Mouse (Mus musculus): ENCODE data around the gene Gm17409. TPM values are rescaled to one million over a fixed set of nuclear protein-coding genes. Genes with fewer than 3 reads are reported as not detected.

Gene Gm17409
- polyA plus RNA-seq, 1 experiment from 2014 or later = not detected

DNA sequence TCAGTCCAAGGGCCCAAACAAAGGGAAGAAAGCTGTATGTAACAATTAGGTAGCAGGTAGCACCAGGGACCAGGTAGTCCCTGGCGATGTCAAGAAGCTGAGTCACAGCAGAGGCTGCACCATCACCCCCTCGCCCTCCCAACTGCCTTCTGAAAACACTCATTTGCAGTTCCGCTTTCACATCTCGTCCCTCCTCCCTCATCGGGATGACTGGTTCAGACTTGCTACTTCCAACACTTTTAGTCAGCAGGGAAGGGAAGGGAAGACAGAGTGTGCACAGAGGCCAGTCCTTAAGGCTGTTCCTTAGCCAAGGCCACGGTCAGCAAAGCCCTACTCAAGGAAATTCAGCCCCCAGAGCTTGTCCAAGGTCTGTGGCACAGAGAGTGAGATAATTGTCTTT is 10.8 kb downstream of the Gm17409 start:
- WGBS = 69% methylated on average over 6 of the region's 6 CpGs
- no peak for ATAC-seq (replicated peaks; ENCODE audit: low FRiP score, low read depth)

GRCm38 (mm10) chr2:58481450-58482100 is 11.7 kb downstream of the Gm17409 start:
- no peak for DNase-seq (ENCODE audit: low spot score)
- WGBS = 65% methylated on average over 9 of the region's 9 CpGs

More for the DNA sequence above, 10.8 kb downstream of the Gm17409 start:
- Histone ChIP-seq H3K4me2 (ENCODE audit: low read length) (no peak overlapping the region), H3K4me1 (replicated peaks; ENCODE audit: insufficient read depth, low read length) (peaks cover 7% of the 10 kb centered on the region; the same call in 1 of the 2 replicates), H3K36me3 (ENCODE audit: insufficient read depth, low read length) (0 out of 2 replicates have a peak, but pooled peaks cover 7% of the 10 kb centered on the region), H3K27ac (no peak overlapping the region), H3K4me3 (replicated peaks; ENCODE audit: low read depth, low read length) (no peak overlapping the region), H3K9me3 (replicated peaks; ENCODE audit: low read length) (no peaks in the 10 kb centered on the region), H3K9ac (ENCODE audit: low read depth, low read length) (no peak overlapping the region), H3K27me3 (ENCODE audit: insufficient read depth, low read length) (no peaks in the 10 kb centered on the region)
- DNase-seq (ENCODE audit: low spot score) = no peak
- TF ChIP-seq CTCF (IDR thresholded peaks at IDR 0.05; ENCODE audit: low read depth) = no peak

GRCm38 (mm10) chr2:58484284-58484965 is 14.5 kb downstream of the Gm17409 start:
- Histone ChIP-seq H3K36me3 (ENCODE audit: insufficient read depth, low read length) (0 out of 2 replicates have a peak, but pooled peaks cover 5% of the 10 kb centered on the region), H3K9ac (ENCODE audit: low read depth, low read length) (no peak overlapping the region), H3K4me3 (replicated peaks; ENCODE audit: low read depth, low read length) (no peak overlapping the region), H3K4me1 (replicated peaks; ENCODE audit: insufficient read depth, low read length) (peaks cover 10% of the 10 kb centered on the region; the same call in 1 of the 2 replicates), H3K9me3 (replicated peaks; ENCODE audit: low read length) (no peaks in the 10 kb centered on the region), H3K27me3 (ENCODE audit: insufficient read depth, low read length) (no peaks in the 10 kb centered on the region), H3K4me2 (ENCODE audit: low read length) (no peak overlapping the region), H3K27ac (peak overlapping the region; percentile 47; the same call in 1 of the 2 replicates)
- ATAC-seq (replicated peaks; ENCODE audit: low FRiP score, low read depth) (no peak), DNase-seq (ENCODE audit: low spot score) (no peak)
- WGBS = 63% methylated on average over 7 of the region's 7 CpGs
- no peak for TF ChIP-seq CTCF (IDR thresholded peaks at IDR 0.05; ENCODE audit: low read depth)

More at GRCm38 (mm10) chr2:58481450-58482100, 11.7 kb downstream of the Gm17409 start:
- 0 out of 2 replicates have a peak, but pooled peaks cover 7% of the 10 kb centered on the region for H3K36me3 ChIP-seq (ENCODE audit: insufficient read depth, low read length)
- no peaks in the 10 kb centered on the region for H3K9me3 ChIP-seq (replicated peaks; ENCODE audit: low read length)
- no peak overlapping the region for H3K4me3 ChIP-seq (replicated peaks; ENCODE audit: low read depth, low read length)
- no peak overlapping the region for H3K9ac ChIP-seq (ENCODE audit: low read depth, low read length)
- peaks cover 10% of the 10 kb centered on the region; the same call in 1 of the 2 replicates for H3K4me1 ChIP-seq (replicated peaks; ENCODE audit: insufficient read depth, low read length)
- no peak overlapping the region for H3K27ac ChIP-seq
- TF ChIP-seq CTCF (IDR thresholded peaks at IDR 0.05; ENCODE audit: low read depth) = no peak
- H3K4me2 ChIP-seq (ENCODE audit: low read length) = no peak overlapping the region
- no peaks in the 10 kb centered on the region for H3K27me3 ChIP-seq (ENCODE audit: insufficient read depth, low read length)
- no peak for ATAC-seq (replicated peaks; ENCODE audit: low FRiP score, low read depth)

GRCm38 (mm10) chr2:58485152-58485551 is 15.2 kb downstream of the Gm17409 start:
- Histone ChIP-seq H3K4me2 (ENCODE audit: low read length) (no peak overlapping the region), H3K27ac (no peak overlapping the region), H3K27me3 (ENCODE audit: insufficient read depth, low read length) (no peaks in the 10 kb centered on the region), H3K9me3 (replicated peaks; ENCODE audit: low read length) (no peaks in the 10 kb centered on the region), H3K4me1 (replicated peaks; ENCODE audit: insufficient read depth, low read length) (peaks cover 10% of the 10 kb centered on the region; the same call in 1 of the 2 replicates), H3K9ac (ENCODE audit: low read depth, low read length) (no peak overlapping the region), H3K36me3 (ENCODE audit: insufficient read depth, low read length) (no peaks in the 10 kb centered on the region), H3K4me3 (replicated peaks; ENCODE audit: low read depth, low read length) (no peak overlapping the region)
- no peak for TF ChIP-seq CTCF (IDR thresholded peaks at IDR 0.05; ENCODE audit: low read depth)
- 43% methylated on average over 4 of the region's 4 CpGs for WGBS
- DNase-seq (ENCODE audit: low spot score) (no peak), ATAC-seq (replicated peaks; ENCODE audit: low FRiP score, low read depth) (no peak)

GRCm38 (mm10) chr2:58485683-58486082 is 15.8 kb downstream of the Gm17409 start:
- Histone ChIP-seq H3K27me3 (ENCODE audit: insufficient read depth, low read length) (no peaks in the 10 kb centered on the region), H3K4me2 (ENCODE audit: low read length) (no peak overlapping the region), H3K27ac (no peak overlapping the region), H3K36me3 (ENCODE audit: insufficient read depth, low read length) (no peaks in the 10 kb centered on the region), H3K4me3 (replicated peaks; ENCODE audit: low read depth, low read length) (no peak overlapping the region), H3K9me3 (replicated peaks; ENCODE audit: low read length) (no peaks in the 10 kb centered on the region), H3K9ac (ENCODE audit: low read depth, low read length) (no peak overlapping the region), H3K4me1 (replicated peaks; ENCODE audit: insufficient read depth, low read length) (peaks cover 10% of the 10 kb centered on the region; the same call in 1 of the 2 replicates)
- 81% methylated on average over 3 of the region's 3 CpGs for WGBS
- DNase-seq (ENCODE audit: low spot score) (no peak), ATAC-seq (replicated peaks; ENCODE audit: low FRiP score, low read depth) (no peak)
- no peak for TF ChIP-seq CTCF (IDR thresholded peaks at IDR 0.05; ENCODE audit: low read depth)

DNA sequence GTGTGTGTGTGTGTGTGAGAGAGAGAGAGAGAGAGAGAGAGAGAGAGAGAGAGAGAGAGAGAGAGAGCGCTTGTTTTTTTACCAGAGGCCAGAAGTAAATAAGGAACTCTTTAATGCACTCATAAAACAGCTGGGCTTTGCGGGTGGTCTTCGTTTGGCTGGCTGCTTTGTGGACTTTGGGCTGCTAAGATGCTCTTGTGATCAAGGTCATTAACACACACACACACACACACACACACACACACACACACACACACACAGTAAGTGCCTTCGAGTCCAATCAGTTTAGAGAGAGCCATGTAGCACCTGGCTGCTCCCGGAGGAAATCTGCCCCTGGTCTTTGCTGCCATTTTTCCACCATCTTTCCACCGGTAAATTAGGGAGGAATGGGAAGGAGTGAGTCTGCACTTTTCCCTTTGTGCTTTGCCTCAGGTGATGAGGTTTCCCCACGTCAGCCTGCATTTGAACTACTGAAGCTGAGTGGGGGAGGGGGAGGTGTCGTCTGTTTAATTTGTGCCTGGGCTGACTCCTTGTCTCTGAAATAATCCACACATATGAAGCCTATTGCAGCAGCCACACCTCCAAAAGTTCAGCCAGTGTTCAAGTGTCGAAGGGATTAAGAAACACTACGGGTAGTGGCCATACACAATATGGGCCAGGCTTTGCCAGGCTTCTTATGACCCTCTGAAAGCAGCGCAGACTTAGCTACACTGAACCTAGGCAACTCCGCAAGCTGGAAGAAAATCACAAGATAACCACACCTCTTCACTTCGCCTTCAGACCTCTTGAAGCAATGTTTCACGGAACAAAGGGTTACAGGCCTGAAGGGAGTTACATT is 16.7 kb downstream of the Gm17409 start:
- H3K27ac ChIP-seq = no peak overlapping the region
- WGBS = 57% methylated on average over 14 of the region's 14 CpGs
- DNase-seq (ENCODE audit: low spot score) = peak; percentile 56

More for the DNA sequence above, 16.7 kb downstream of the Gm17409 start:
- H3K4me1 ChIP-seq (replicated peaks; ENCODE audit: insufficient read depth, low read length) = peaks cover 10% of the 10 kb centered on the region; the same call in 1 of the 2 replicates
- H3K9me3 ChIP-seq (replicated peaks; ENCODE audit: low read length) = no peaks in the 10 kb centered on the region
- H3K4me3 ChIP-seq (replicated peaks; ENCODE audit: low read depth, low read length) = no peak overlapping the region
- H3K36me3 ChIP-seq (ENCODE audit: insufficient read depth, low read length) = no peaks in the 10 kb centered on the region
- H3K4me2 ChIP-seq (ENCODE audit: low read length) = no peak overlapping the region
- ATAC-seq (replicated peaks; ENCODE audit: low FRiP score, low read depth) = no peak; the same call in 1 of the 2 replicates
- H3K9ac ChIP-seq (ENCODE audit: low read depth, low read length) = no peak overlapping the region
- no peaks in the 10 kb centered on the region for H3K27me3 ChIP-seq (ENCODE audit: insufficient read depth, low read length)
- TF ChIP-seq CTCF (IDR thresholded peaks at IDR 0.05; ENCODE audit: low read depth) = no peak

Data from kidney, postnatal 0 days (tissue).